Mouse (Mus musculus): ENCODE measurements around the gene Ripor2. TPM values are rescaled to one million over a fixed set of nuclear protein-coding genes. Genes with fewer than 3 reads are reported as not detected.

Gene Ripor2
- polyA plus RNA-seq, 1 experiment, result 8.9 TPM

- TF ChIP-seq CTCF (IDR thresholded peaks at IDR 0.05; ENCODE audit: borderline replicate concordance, insufficient read depth, low read depth, low read length) (no peak), POLR2A (IDR thresholded peaks at IDR 0.05; ENCODE audit: borderline replicate concordance, insufficient read depth, low read length) (no peak)
- WGBS, result 49% methylated on average over 5 of the region's 5 CpGs
- H3K27me3 ChIP-seq (ENCODE audit: control insufficient read depth, insufficient read depth, low read length), result no peaks in the 10 kb centered on the region
- H3K4me1 ChIP-seq (ENCODE audit: control insufficient read depth, insufficient read depth, low read length), result peaks cover 3% of the 10 kb centered on the region; the same call in 1 of the 2 replicates
- H3K4me3 ChIP-seq (replicated peaks; ENCODE audit: insufficient read depth, low read depth, low read length), result no peak overlapping the region
- H3K27ac ChIP-seq (ENCODE audit: insufficient read depth, low read length), result no peak overlapping the region
- no peak for DNase-seq
These were observed 199.9 kb downstream of the Ripor2 start for GRCm38 (mm10) chr13:24781916-24782315.

Other genes with a start within 250 kb of the Ripor2 start
- gene Armh2, start 159.0 kb downstream of the Ripor2 start, polyA plus RNA-seq (2012; rRNA removed), result not detected in 2 replicates
- gene Gmnn, start 179.7 kb downstream of the Ripor2 start, polyA plus RNA-seq (2012; rRNA removed), result 7.9 and 8.3 TPM in 2 replicates
- 106 and 107 TPM in 2 replicates for gene BC005537, start 219.5 kb downstream of the Ripor2 start, polyA plus RNA-seq (2012; rRNA removed)
- 150 and 152 TPM in 2 replicates for gene Acot13, start 249.4 kb downstream of the Ripor2 start, polyA plus RNA-seq (2012; rRNA removed)
- 43.4 and 46.3 TPM in 2 replicates for gene Tdp2, start 249.5 kb downstream of the Ripor2 start, polyA plus RNA-seq (2012; rRNA removed)

Data from cerebellum, adult 2 months (tissue).